Mouse (Mus musculus) kidney, embryonic 16.5 days (tissue): Measurements from ENCODE around the gene Agbl5. TPM values are rescaled to one million over a fixed set of nuclear protein-coding genes. Genes with fewer than 3 reads are reported as not detected.

ENCODE experiments used
- ATAC-seq: fragments of 200-750 bp; cut with Nextera tagmentation; 2 replicates; pipeline ENCODE4 v1.8.0; 2017; ENCODE audit warnings: moderate TSS enrichment; ENCODE audit not compliant: low FRiP score, low TSS enrichment
- H3K27ac ChIP-seq: fragments of 300-500 bp; sonication (generic); 2 replicates; pipeline ENCODE4 v1.5.1; 2014; ENCODE audit warnings: low read length
- H3K27me3 ChIP-seq: fragments of 300-500 bp; sonication (generic); 2 replicates; pipeline ENCODE4 v1.6.1; 2014; ENCODE audit warnings: low read length, control low read depth, mixed read lengths; ENCODE audit not compliant: insufficient read depth
- H3K36me3 ChIP-seq: fragments of 300-500 bp; sonication (generic); 2 replicates; pipeline ENCODE4 v1.6.1; 2014; ENCODE audit warnings: low read length, control low read depth, mixed read lengths; ENCODE audit not compliant: insufficient read depth
- H3K4me1 ChIP-seq: fragments of 300-500 bp; sonication (generic); 2 replicates; pipeline ENCODE4 v1.6.1; 2014; ENCODE audit warnings: low read length, control low read depth, mixed read lengths; ENCODE audit not compliant: insufficient read depth
- H3K4me2 ChIP-seq: fragments of 300-500 bp; sonication (generic); replicated peaks from 2 replicates; pipeline ENCODE4 v1.6.1; 2014; ENCODE audit warnings: low read depth, low read length
- H3K4me3 ChIP-seq: fragments of 300-500 bp; sonication (generic); 2 replicates; pipeline ENCODE4 v1.5.1; 2014; ENCODE audit warnings: mild to moderate bottlenecking, low read length
- H3K9ac ChIP-seq: fragments of 300-500 bp; sonication (generic); replicated peaks from 2 replicates; pipeline ENCODE4 v1.6.1; 2014; ENCODE audit warnings: low read length
- H3K9me3 ChIP-seq: fragments of 300-500 bp; sonication (generic); 2 replicates; pipeline ENCODE4 v1.6.1; 2016; ENCODE audit warnings: low read length, control low read depth
- WGBS: fragments of 180-500 bp; shearing (Covaris S2); extraction: QIAGEN DNeasy Blood & Tissue Kit; methylation state at CpG from one replicate; pipeline ENCODE4 v1.1.7; 2014; 5-methylcytosine and 5-hydroxymethylcytosine counted together
- polyA plus RNA-seq: library from polyadenylated mRNA; unstranded; fragments of >200 nt; fragmentation: Nextera tagmentation; extraction: Ambion mirVana; gene quantifications from 2 replicates; pipeline ENCODE4 v1.2.1, GENCODE M21; 2015

Agbl5 gene
- polyA plus RNA-seq, 1 experiment from 2014 or later, result 23.9 TPM

GRCm38 (mm10) chr5:30915974-30916433, 27.5 kb downstream of the Agbl5 start:
- Histone ChIP-seq H3K4me1 (peaks cover 48% of the 10 kb centered on the region), H3K36me3 (peaks cover 33% of the 10 kb centered on the region), H3K27ac (peak overlapping the region; percentile 90), H3K4me3 (peak overlapping the region; percentile 52), H3K27me3 (no peaks in the 10 kb centered on the region), H3K9me3 (no peaks in the 10 kb centered on the region), H3K9ac (peak overlapping the region; percentile 35), H3K4me2 (peak overlapping the region; percentile 72)
- 6% methylated on average over 7 of the region's 7 CpGs for WGBS
- ATAC-seq, result peak; percentile 75

GRCm38 (mm10) chr5:30916841-30917240, 28.3 kb downstream of the Agbl5 start:
- no peaks in the 10 kb centered on the region for H3K27me3 ChIP-seq
- 90% methylated on average over 9 of the region's 9 CpGs for WGBS
- no peak overlapping the region for H3K9ac ChIP-seq
- peaks cover 44% of the 10 kb centered on the region for H3K4me1 ChIP-seq
- no peak overlapping the region for H3K4me2 ChIP-seq
- peaks cover 34% of the 10 kb centered on the region for H3K36me3 ChIP-seq
- ATAC-seq, result no peak
- peak overlapping the region; percentile 72; the same call in 1 of the 2 replicates for H3K27ac ChIP-seq
- H3K4me3 ChIP-seq, result no peak overlapping the region
- H3K9me3 ChIP-seq, result no peaks in the 10 kb centered on the region

- Histone ChIP-seq H3K9ac (no peak overlapping the region), H3K4me1 (peaks cover 45% of the 10 kb centered on the region), H3K4me3 (no peak overlapping the region), H3K27me3 (no peaks in the 10 kb centered on the region), H3K4me2 (no peak overlapping the region), H3K36me3 (peaks cover 34% of the 10 kb centered on the region), H3K27ac (no peak overlapping the region), H3K9me3 (no peaks in the 10 kb centered on the region)
- no peak for ATAC-seq
- WGBS, result 87% methylated on average over 11 of the region's 11 CpGs
Observed at GRCm38 (mm10) chr5:30917348-30917747, 28.9 kb downstream of the Agbl5 start.

GRCm38 (mm10) chr5:30917891-30918670, 29.6 kb downstream of the Agbl5 start:
- Histone ChIP-seq H3K27me3 (no peaks in the 10 kb centered on the region), H3K4me1 (peaks cover 45% of the 10 kb centered on the region), H3K27ac (no peak overlapping the region), H3K9me3 (no peaks in the 10 kb centered on the region), H3K36me3 (peaks cover 34% of the 10 kb centered on the region), H3K4me2 (no peak overlapping the region), H3K4me3 (no peak overlapping the region), H3K9ac (no peak overlapping the region; the same call in 1 of the 2 replicates)
- 82% methylated on average over 31 of the region's 31 CpGs for WGBS
- ATAC-seq, result no peak

GRCm38 (mm10) chr5:30918691-30919090, 30.2 kb downstream of the Agbl5 start:
- 85% methylated on average over 8 of the region's 8 CpGs for WGBS
- no peak overlapping the region for H3K4me3 ChIP-seq

GRCm38 (mm10) chr5:30919831-30920614, 31.5 kb downstream of the Agbl5 start:
- Histone ChIP-seq H3K36me3 (peaks cover 34% of the 10 kb centered on the region), H3K9ac (no peak overlapping the region), H3K4me2 (no peak overlapping the region), H3K4me3 (no peak overlapping the region), H3K27me3 (no peaks in the 10 kb centered on the region), H3K9me3 (no peaks in the 10 kb centered on the region), H3K27ac (no peak overlapping the region), H3K4me1 (peaks cover 39% of the 10 kb centered on the region)
- 74% methylated on average over 11 of the region's 11 CpGs for WGBS
- no peak for ATAC-seq

More at GRCm38 (mm10) chr5:30918691-30919090, 30.2 kb downstream of the Agbl5 start:
- peaks cover 34% of the 10 kb centered on the region for H3K36me3 ChIP-seq
- H3K9me3 ChIP-seq, result no peaks in the 10 kb centered on the region
- no peak overlapping the region for H3K27ac ChIP-seq
- H3K4me1 ChIP-seq, result peaks cover 41% of the 10 kb centered on the region
- no peak overlapping the region; the same call in 1 of the 2 replicates for H3K9ac ChIP-seq
- H3K27me3 ChIP-seq, result no peaks in the 10 kb centered on the region
- H3K4me2 ChIP-seq, result no peak overlapping the region
- no peak for ATAC-seq

- 62% methylated on average over 19 of the region's 19 CpGs for WGBS
- Histone ChIP-seq H3K4me1 (peaks cover 33% of the 10 kb centered on the region), H3K9ac (no peak overlapping the region), H3K27ac (no peak overlapping the region), H3K9me3 (no peaks in the 10 kb centered on the region), H3K27me3 (no peaks in the 10 kb centered on the region), H3K36me3 (peaks cover 34% of the 10 kb centered on the region), H3K4me2 (peak overlapping the region; percentile 82; the same call in 1 of the 2 replicates), H3K4me3 (no peak overlapping the region)
- peak; percentile 3; the same call in 1 of the 2 replicates for ATAC-seq
Observed at GRCm38 (mm10) chr5:30920621-30921020, 32.1 kb downstream of the Agbl5 start.

GRCm38 (mm10) chr5:30921256-30922033, 33.0 kb downstream of the Agbl5 start, which contains the start of gene Khk:
Gene Khk, plus strand, starts transcription at chr5:30921431.
- peak; percentile 86 for ATAC-seq
- H3K36me3 ChIP-seq, result peaks cover 34% of the 10 kb centered on the region

GRCm38 (mm10) chr5:30922581-30923041, 34.1 kb downstream of the Agbl5 start:
- no peak for ATAC-seq
- Histone ChIP-seq H3K4me3 (peak overlapping the region; percentile 66; the same call in 1 of the 2 replicates), H3K36me3 (peaks cover 27% of the 10 kb centered on the region), H3K9ac (peak overlapping the region; percentile 74), H3K27me3 (no peaks in the 10 kb centered on the region), H3K4me2 (peak overlapping the region; percentile 82), H3K4me1 (peaks cover 25% of the 10 kb centered on the region), H3K27ac (no peak overlapping the region), H3K9me3 (no peaks in the 10 kb centered on the region)
- 69% methylated on average over 10 of the region's 10 CpGs for WGBS

More at GRCm38 (mm10) chr5:30921256-30922033, 33.0 kb downstream of the Agbl5 start, which contains the start of gene Khk:
- H3K4me1 ChIP-seq, result peaks cover 27% of the 10 kb centered on the region
- no peaks in the 10 kb centered on the region for H3K27me3 ChIP-seq
- peak within 1 kb of the TSS; percentile 94 for H3K27ac ChIP-seq
- peak within 1 kb of the TSS; percentile 74 for H3K9ac ChIP-seq
- H3K9me3 ChIP-seq, result no peaks in the 10 kb centered on the region
- 1% methylated on average over 36 of the region's 40 CpGs for WGBS
- H3K4me3 ChIP-seq, result peak within 1 kb of the TSS; percentile 66
- peak within 1 kb of the TSS; percentile 82 for H3K4me2 ChIP-seq
